Mouse (Mus musculus): Measurements from ENCODE around the gene Fbn1. TPM values are rescaled to one million over a fixed set of nuclear protein-coding genes. Genes with fewer than 3 reads are reported as not detected.

Gene Fbn1
- polyA plus RNA-seq, 1 experiment from 2014 or later: 2.1 TPM

DNA sequence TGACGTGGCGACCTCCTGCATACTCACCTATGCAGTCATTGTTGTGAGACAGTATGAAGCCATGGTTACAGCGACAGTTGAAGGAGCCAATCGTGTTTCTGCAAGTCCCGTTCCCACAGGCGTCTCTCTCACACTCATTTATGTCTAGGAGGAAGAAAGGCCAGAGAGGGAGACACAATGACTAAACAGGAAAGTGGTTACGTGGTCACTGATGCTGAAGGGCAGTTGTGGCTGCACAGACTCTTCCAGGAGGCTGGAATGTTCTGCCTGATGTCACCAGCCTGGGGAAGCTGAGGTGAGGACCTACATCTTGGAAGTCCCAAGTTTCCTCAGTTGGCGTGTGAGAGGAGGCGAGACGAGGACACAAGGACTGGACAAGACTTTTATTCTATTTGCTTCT lies 177.3 kb downstream of the Fbn1 start:
- H3K27me3 ChIP-seq (replicated peaks; ENCODE audit: control insufficient read depth, insufficient read depth, low read length): no peaks in the 10 kb centered on the region
- 89% methylated on average over 10 of the region's 10 CpGs for WGBS

DNA sequence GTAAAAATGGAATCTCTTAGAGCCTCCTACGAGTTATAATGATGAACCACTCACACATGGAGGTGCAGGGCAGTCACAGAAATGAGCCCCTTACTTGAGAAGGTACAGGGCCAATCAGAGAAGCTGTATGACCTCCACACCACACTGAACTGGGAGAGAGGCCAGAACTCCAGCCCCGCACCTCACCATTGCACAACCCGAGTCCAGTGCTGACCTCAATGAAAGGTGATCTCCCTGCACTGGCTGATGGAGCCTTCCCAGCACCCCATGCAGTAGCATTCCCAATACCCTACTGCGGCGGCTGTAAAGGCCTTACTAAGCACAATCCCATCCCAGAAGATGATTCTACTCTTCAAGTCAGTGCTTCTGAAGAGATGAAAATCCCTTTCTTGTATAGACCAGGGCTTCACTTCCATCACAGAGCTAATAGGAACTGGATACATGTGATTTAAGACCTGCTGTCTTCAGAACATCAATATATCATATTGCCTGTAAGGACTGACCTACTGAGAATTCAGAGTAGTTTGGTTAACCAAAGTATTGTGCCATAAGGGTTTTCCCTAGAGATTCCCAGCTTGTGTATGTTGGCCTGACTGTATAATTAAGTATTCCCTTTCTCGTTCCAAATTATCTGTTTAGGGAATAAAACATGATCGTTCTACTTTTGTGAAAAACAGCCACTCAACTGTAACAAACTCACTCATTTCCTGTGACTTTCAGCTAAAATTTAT lies 182.5 kb downstream of the Fbn1 start:
- 82% methylated on average over 7 of the region's 7 CpGs for WGBS
- Histone ChIP-seq H3K4me2 (ENCODE audit: low read length) (no peak overlapping the region), H3K27ac (ENCODE audit: low read length) (no peak overlapping the region), H3K9me3 (ENCODE audit: control insufficient read depth, low read length) (no peaks in the 10 kb centered on the region), H3K4me3 (replicated peaks; ENCODE audit: low read length) (no peak overlapping the region), H3K4me1 (replicated peaks; ENCODE audit: control insufficient read depth, insufficient read depth, low read length) (no peaks in the 10 kb centered on the region), H3K9ac (replicated peaks; ENCODE audit: low read depth, low read length) (no peak overlapping the region), H3K36me3 (ENCODE audit: control insufficient read depth, insufficient read depth) (0 out of 2 replicates have a peak, but pooled peaks cover 3% of the 10 kb centered on the region), H3K27me3 (replicated peaks; ENCODE audit: control insufficient read depth, insufficient read depth, low read length) (no peaks in the 10 kb centered on the region)
- no peak for ATAC-seq

More for the DNA sequence above, 177.3 kb downstream of the Fbn1 start:
- no peaks in the 10 kb centered on the region for H3K36me3 ChIP-seq (ENCODE audit: control insufficient read depth, insufficient read depth)
- H3K4me2 ChIP-seq (ENCODE audit: low read length): no peak overlapping the region
- no peak overlapping the region for H3K27ac ChIP-seq (ENCODE audit: low read length)
- no peaks in the 10 kb centered on the region for H3K4me1 ChIP-seq (replicated peaks; ENCODE audit: control insufficient read depth, insufficient read depth, low read length)
- no peak overlapping the region for H3K4me3 ChIP-seq (replicated peaks; ENCODE audit: low read length)
- no peak overlapping the region for H3K9ac ChIP-seq (replicated peaks; ENCODE audit: low read depth, low read length)
- ATAC-seq: no peak
- H3K9me3 ChIP-seq (ENCODE audit: control insufficient read depth, low read length): no peaks in the 10 kb centered on the region

DNA sequence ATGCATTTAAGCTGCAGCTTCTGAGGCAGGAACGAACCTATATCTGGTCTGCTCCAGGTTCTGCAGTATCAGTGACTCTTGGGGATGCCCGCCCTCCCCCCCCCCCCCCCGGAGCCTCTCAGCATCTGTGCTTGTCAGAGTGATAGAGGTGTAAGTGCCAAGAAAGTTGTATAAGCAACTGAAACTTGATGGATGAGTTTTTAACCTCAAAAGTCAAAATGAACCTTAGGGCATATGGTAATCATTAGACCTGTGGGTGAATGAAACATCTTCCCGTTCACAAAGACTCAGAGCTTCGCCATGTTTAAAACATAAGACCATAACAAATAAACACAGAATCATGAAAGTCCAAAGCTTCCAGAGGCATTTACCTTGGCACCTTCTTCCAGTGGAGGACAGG lies 183.3 kb downstream of the Fbn1 start:
- H3K36me3 ChIP-seq (ENCODE audit: control insufficient read depth, insufficient read depth): 0 out of 2 replicates have a peak, but pooled peaks cover 3% of the 10 kb centered on the region
- H3K27me3 ChIP-seq (replicated peaks; ENCODE audit: control insufficient read depth, insufficient read depth, low read length): no peaks in the 10 kb centered on the region
- H3K9ac ChIP-seq (replicated peaks; ENCODE audit: low read depth, low read length): no peak overlapping the region
- H3K4me1 ChIP-seq (replicated peaks; ENCODE audit: control insufficient read depth, insufficient read depth, low read length): no peaks in the 10 kb centered on the region
- no peak for ATAC-seq
- no peak overlapping the region for H3K4me3 ChIP-seq (replicated peaks; ENCODE audit: low read length)
- H3K27ac ChIP-seq (ENCODE audit: low read length): no peak overlapping the region
- 94% methylated on average over 5 of the region's 5 CpGs for WGBS
- H3K9me3 ChIP-seq (ENCODE audit: control insufficient read depth, low read length): no peaks in the 10 kb centered on the region
- no peak overlapping the region for H3K4me2 ChIP-seq (ENCODE audit: low read length)

DNA sequence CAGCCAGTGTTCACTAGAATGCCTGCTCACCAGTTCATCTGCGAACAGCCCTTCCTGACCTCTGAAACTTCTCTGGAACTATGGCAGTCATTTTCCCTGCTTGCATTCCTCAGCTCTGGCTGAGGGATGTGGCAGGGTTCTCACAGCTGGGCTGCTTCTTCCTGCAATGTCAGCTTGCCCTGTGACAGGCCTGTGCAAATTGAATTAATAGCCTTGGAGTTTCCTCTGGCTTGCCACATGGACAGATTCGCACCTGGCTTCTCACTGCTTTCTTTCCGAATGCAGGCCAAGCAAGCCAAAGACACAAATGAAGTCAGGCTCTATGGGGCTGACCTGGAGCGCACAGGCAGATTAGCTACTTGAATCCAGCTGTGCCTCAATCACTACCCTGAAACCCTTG lies 184.4 kb downstream of the Fbn1 start:
- Histone ChIP-seq H3K36me3 (ENCODE audit: control insufficient read depth, insufficient read depth) (0 out of 2 replicates have a peak, but pooled peaks cover 3% of the 10 kb centered on the region), H3K9ac (replicated peaks; ENCODE audit: low read depth, low read length) (no peak overlapping the region), H3K4me1 (replicated peaks; ENCODE audit: control insufficient read depth, insufficient read depth, low read length) (no peaks in the 10 kb centered on the region), H3K4me2 (ENCODE audit: low read length) (no peak overlapping the region), H3K9me3 (ENCODE audit: control insufficient read depth, low read length) (no peaks in the 10 kb centered on the region), H3K27ac (ENCODE audit: low read length) (no peak overlapping the region), H3K27me3 (replicated peaks; ENCODE audit: control insufficient read depth, insufficient read depth, low read length) (no peaks in the 10 kb centered on the region), H3K4me3 (replicated peaks; ENCODE audit: low read length) (no peak overlapping the region)
- ATAC-seq: no peak
- WGBS: 80% methylated on average over 4 of the region's 4 CpGs

DNA sequence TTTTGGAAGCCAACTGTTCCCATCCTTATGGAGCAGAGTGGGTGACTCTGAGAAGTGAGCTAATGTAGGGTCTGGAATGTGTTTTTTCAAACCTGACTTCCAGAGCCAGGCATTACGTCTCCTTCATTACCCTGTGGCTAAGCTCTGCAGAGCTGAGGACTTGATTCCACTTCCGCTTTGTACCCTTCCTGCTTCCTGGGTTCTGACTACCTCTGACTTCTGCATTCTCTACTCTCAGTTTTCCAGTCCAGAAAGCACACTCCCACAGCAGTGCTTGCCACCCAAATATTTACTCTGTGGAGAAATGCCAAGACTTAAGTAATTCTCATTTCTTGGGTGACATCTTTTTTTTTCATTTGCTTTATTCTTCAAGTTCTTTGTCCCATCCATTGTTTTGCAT lies 185.2 kb downstream of the Fbn1 start:
- Histone ChIP-seq H3K4me3 (replicated peaks; ENCODE audit: low read length) (no peak overlapping the region), H3K9ac (replicated peaks; ENCODE audit: low read depth, low read length) (no peak overlapping the region), H3K9me3 (ENCODE audit: control insufficient read depth, low read length) (no peaks in the 10 kb centered on the region), H3K27ac (ENCODE audit: low read length) (no peak overlapping the region), H3K27me3 (replicated peaks; ENCODE audit: control insufficient read depth, insufficient read depth, low read length) (no peaks in the 10 kb centered on the region), H3K36me3 (ENCODE audit: control insufficient read depth, insufficient read depth) (0 out of 2 replicates have a peak, but pooled peaks cover 3% of the 10 kb centered on the region), H3K4me2 (ENCODE audit: low read length) (no peak overlapping the region), H3K4me1 (replicated peaks; ENCODE audit: control insufficient read depth, insufficient read depth, low read length) (no peaks in the 10 kb centered on the region)
- 88% methylated on average over 2 of the region's 2 CpGs for WGBS
- ATAC-seq: no peak

DNA sequence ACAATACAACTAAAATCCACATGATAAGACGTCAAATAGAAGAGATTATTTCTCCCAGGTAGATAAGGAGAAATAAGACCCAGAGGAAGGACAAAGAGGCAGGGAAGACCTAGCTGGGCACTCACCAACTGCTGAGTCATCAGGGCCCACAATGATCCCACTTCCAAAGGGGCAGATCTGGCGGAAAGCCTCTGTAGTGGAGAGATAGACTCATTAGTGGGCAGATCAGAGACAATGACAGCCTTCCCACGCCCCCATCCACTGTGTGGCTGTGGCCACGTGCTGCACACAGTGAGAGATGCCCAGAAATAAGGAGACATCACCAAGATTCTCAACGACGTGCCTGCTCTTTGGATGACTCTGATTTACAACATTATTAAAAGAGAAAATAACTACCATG lies 186.7 kb downstream of the Fbn1 start:
- H3K4me1 ChIP-seq (replicated peaks; ENCODE audit: control insufficient read depth, insufficient read depth, low read length): no peaks in the 10 kb centered on the region
- no peak for ATAC-seq
- H3K27me3 ChIP-seq (replicated peaks; ENCODE audit: control insufficient read depth, insufficient read depth, low read length): no peaks in the 10 kb centered on the region
- H3K9ac ChIP-seq (replicated peaks; ENCODE audit: low read depth, low read length): no peak overlapping the region
- no peak overlapping the region for H3K4me2 ChIP-seq (ENCODE audit: low read length)
- H3K27ac ChIP-seq (ENCODE audit: low read length): no peak overlapping the region
- 68% methylated on average over 6 of the region's 6 CpGs for WGBS
- H3K4me3 ChIP-seq (replicated peaks; ENCODE audit: low read length): no peak overlapping the region
- peaks cover 7% of the 10 kb centered on the region; the same call in 1 of the 2 replicates for H3K36me3 ChIP-seq (ENCODE audit: control insufficient read depth, insufficient read depth)
- no peaks in the 10 kb centered on the region for H3K9me3 ChIP-seq (ENCODE audit: control insufficient read depth, low read length)

- Histone ChIP-seq H3K4me3 (replicated peaks; ENCODE audit: low read length) (no peak overlapping the region), H3K4me2 (ENCODE audit: low read length) (no peak overlapping the region), H3K9me3 (ENCODE audit: control insufficient read depth, low read length) (no peaks in the 10 kb centered on the region), H3K36me3 (ENCODE audit: control insufficient read depth, insufficient read depth) (peaks cover 7% of the 10 kb centered on the region; the same call in 1 of the 2 replicates), H3K27ac (ENCODE audit: low read length) (no peak overlapping the region), H3K4me1 (replicated peaks; ENCODE audit: control insufficient read depth, insufficient read depth, low read length) (no peaks in the 10 kb centered on the region), H3K9ac (replicated peaks; ENCODE audit: low read depth, low read length) (no peak overlapping the region), H3K27me3 (replicated peaks; ENCODE audit: control insufficient read depth, insufficient read depth, low read length) (no peaks in the 10 kb centered on the region)
- ATAC-seq: no peak
- WGBS: 93% methylated on average over 8 of the region's 8 CpGs
Observed at GRCm38 (mm10) chr2:125319651-125320050, 188.1 kb downstream of the Fbn1 start.

GRCm38 (mm10) chr2:125318371-125319061 lies 189.3 kb downstream of the Fbn1 start:
- 81% methylated on average over 5 of the region's 5 CpGs for WGBS

GRCm38 (mm10) chr2:125315203-125315602 lies 192.6 kb downstream of the Fbn1 start:
- H3K4me2 ChIP-seq (ENCODE audit: low read length): no peak overlapping the region
- H3K4me3 ChIP-seq (replicated peaks; ENCODE audit: low read length): no peak overlapping the region
- no peaks in the 10 kb centered on the region for H3K4me1 ChIP-seq (replicated peaks; ENCODE audit: control insufficient read depth, insufficient read depth, low read length)
- no peak overlapping the region for H3K9ac ChIP-seq (replicated peaks; ENCODE audit: low read depth, low read length)
- no peaks in the 10 kb centered on the region for H3K9me3 ChIP-seq (ENCODE audit: control insufficient read depth, low read length)
- peaks cover 7% of the 10 kb centered on the region for H3K36me3 ChIP-seq (ENCODE audit: control insufficient read depth, insufficient read depth)
- ATAC-seq: no peak
- no peaks in the 10 kb centered on the region for H3K27me3 ChIP-seq (replicated peaks; ENCODE audit: control insufficient read depth, insufficient read depth, low read length)
- WGBS: 85% methylated on average over 3 of the region's 3 CpGs
- no peak overlapping the region for H3K27ac ChIP-seq (ENCODE audit: low read length)

More at GRCm38 (mm10) chr2:125318371-125319061, 189.3 kb downstream of the Fbn1 start:
- Histone ChIP-seq H3K9ac (replicated peaks; ENCODE audit: low read depth, low read length) (no peak overlapping the region), H3K4me3 (replicated peaks; ENCODE audit: low read length) (no peak overlapping the region), H3K9me3 (ENCODE audit: control insufficient read depth, low read length) (no peaks in the 10 kb centered on the region), H3K27ac (ENCODE audit: low read length) (no peak overlapping the region), H3K36me3 (ENCODE audit: control insufficient read depth, insufficient read depth) (peaks cover 10% of the 10 kb centered on the region), H3K27me3 (replicated peaks; ENCODE audit: control insufficient read depth, insufficient read depth, low read length) (no peaks in the 10 kb centered on the region), H3K4me1 (replicated peaks; ENCODE audit: control insufficient read depth, insufficient read depth, low read length) (no peaks in the 10 kb centered on the region), H3K4me2 (ENCODE audit: low read length) (no peak overlapping the region)
- no peak for ATAC-seq

Data from forebrain, embryonic 16.5 days (tissue).